Mouse (Mus musculus) heart, embryonic 15.5 days (tissue): ENCODE results near the gene Ppie. TPM values are rescaled to one million over a fixed set of nuclear protein-coding genes. Genes with fewer than 3 reads are reported as not detected.

Experiments
- ATAC-seq: fragments of 200-750 bp; cut with Nextera tagmentation; replicated peaks from 2 replicates; pipeline ENCODE4 v1.8.0; 2017; ENCODE audit warnings: low read depth, moderate TSS enrichment; ENCODE audit not compliant: insufficient number of reproducible peaks, insufficient read depth, low FRiP score
- H3K27ac ChIP-seq: fragments of 300-500 bp; sonication (generic); 2 replicates; pipeline ENCODE4 v1.5.1; 2015; ENCODE audit warnings: mild to moderate bottlenecking, inconsistent platforms
- H3K27me3 ChIP-seq: fragments of 300-500 bp; sonication (generic); 2 replicates; pipeline ENCODE4 v1.6.1; 2015; ENCODE audit warnings: inconsistent platforms
- H3K36me3 ChIP-seq: fragments of 300-500 bp; sonication (generic); 2 replicates; pipeline ENCODE4 v1.6.1; 2015; ENCODE audit warnings: mild to moderate bottlenecking, inconsistent platforms
- H3K4me1 ChIP-seq: fragments of 300-500 bp; sonication (generic); replicated peaks from 2 replicates; pipeline ENCODE4 v1.6.1; 2015; ENCODE audit warnings: inconsistent platforms
- H3K4me2 ChIP-seq: fragments of 300-500 bp; sonication (generic); 2 replicates; pipeline ENCODE4 v1.6.1; 2015; ENCODE audit warnings: inconsistent platforms, mild to moderate bottlenecking, moderate library complexity
- H3K4me3 ChIP-seq: fragments of 300-500 bp; sonication (generic); 2 replicates; pipeline ENCODE4 v1.5.1; 2015; ENCODE audit warnings: mild to moderate bottlenecking, inconsistent platforms
- H3K9ac ChIP-seq: fragments of 300-500 bp; sonication (generic); 2 replicates; pipeline ENCODE4 v1.6.1; 2015; ENCODE audit warnings: mild to moderate bottlenecking, inconsistent platforms
- H3K9me3 ChIP-seq: fragments of 300-500 bp; sonication (generic); replicated peaks from 2 replicates; pipeline ENCODE4 v1.6.1; 2016; ENCODE audit warnings: inconsistent platforms
- WGBS: fragments of 180-500 bp; shearing (Covaris S2); methylation state at CpG from one replicate; pipeline ENCODE4 v1.1.7; 2015; ENCODE audit warnings: mixed read lengths; 5-methylcytosine and 5-hydroxymethylcytosine counted together
- polyA plus RNA-seq: library from polyadenylated mRNA; unstranded; fragments of >200 nt; fragmentation: Nextera tagmentation; extraction: Ambion mirVana; gene quantifications from 2 replicates; pipeline ENCODE4 v1.2.1, GENCODE M21; 2015

Gene Ppie
- polyA plus RNA-seq, 1 experiment from 2014 or later, result 51.3 TPM

GRCm38 (mm10) chr4:123086381-123086780 is 53.4 kb downstream of the Ppie start:
- Histone ChIP-seq H3K27ac (no peak overlapping the region), H3K4me3 (no peak overlapping the region), H3K36me3 (no peaks in the 10 kb centered on the region), H3K4me2 (no peak overlapping the region), H3K9me3 (no peaks in the 10 kb centered on the region), H3K9ac (no peak overlapping the region), H3K4me1 (no peaks in the 10 kb centered on the region), H3K27me3 (peaks cover 13% of the 10 kb centered on the region)
- no peak for ATAC-seq
- 87% methylated on average over 4 of the region's 4 CpGs for WGBS

GRCm38 (mm10) chr4:123085290-123085689 is 54.5 kb downstream of the Ppie start:
- no peaks in the 10 kb centered on the region for H3K4me1 ChIP-seq
- 75% methylated on average over 2 of the region's 2 CpGs for WGBS
- H3K9ac ChIP-seq, result no peak overlapping the region
- H3K27me3 ChIP-seq, result peaks cover 19% of the 10 kb centered on the region
- ATAC-seq, result no peak
- H3K4me2 ChIP-seq, result no peak overlapping the region
- H3K4me3 ChIP-seq, result no peak overlapping the region
- no peaks in the 10 kb centered on the region for H3K9me3 ChIP-seq
- H3K36me3 ChIP-seq, result no peaks in the 10 kb centered on the region
- H3K27ac ChIP-seq, result no peak overlapping the region

GRCm38 (mm10) chr4:123083323-123083902 is 56.3 kb downstream of the Ppie start:
- H3K4me2 ChIP-seq, result no peak overlapping the region
- H3K4me3 ChIP-seq, result no peak overlapping the region
- no peaks in the 10 kb centered on the region for H3K36me3 ChIP-seq
- 60% methylated on average over 13 of the region's 13 CpGs for WGBS
- H3K9me3 ChIP-seq, result no peaks in the 10 kb centered on the region
- no peak overlapping the region for H3K27ac ChIP-seq
- no peaks in the 10 kb centered on the region for H3K4me1 ChIP-seq
- H3K9ac ChIP-seq, result no peak overlapping the region
- H3K27me3 ChIP-seq, result peaks cover 28% of the 10 kb centered on the region
- no peak for ATAC-seq

- H3K4me3 ChIP-seq, result no peak overlapping the region
- WGBS, result 74% methylated on average over 20 of the region's 20 CpGs
- no peak overlapping the region for H3K27ac ChIP-seq
- no peaks in the 10 kb centered on the region for H3K36me3 ChIP-seq
- no peaks in the 10 kb centered on the region for H3K9me3 ChIP-seq
- no peak overlapping the region for H3K4me2 ChIP-seq
- ATAC-seq, result no peak
- H3K4me1 ChIP-seq, result no peaks in the 10 kb centered on the region
- H3K9ac ChIP-seq, result no peak overlapping the region
- H3K27me3 ChIP-seq, result peaks cover 28% of the 10 kb centered on the region
Observed at GRCm38 (mm10) chr4:123082283-123083163, 57.2 kb downstream of the Ppie start.

GRCm38 (mm10) chr4:123080791-123081190 is 59.0 kb downstream of the Ppie start:
- H3K9me3 ChIP-seq, result no peaks in the 10 kb centered on the region
- no peak overlapping the region for H3K9ac ChIP-seq
- no peak for ATAC-seq
- H3K27ac ChIP-seq, result no peak overlapping the region
- peaks cover 32% of the 10 kb centered on the region for H3K27me3 ChIP-seq
- H3K4me1 ChIP-seq, result no peaks in the 10 kb centered on the region
- no peaks in the 10 kb centered on the region for H3K36me3 ChIP-seq
- H3K4me3 ChIP-seq, result no peak overlapping the region
- H3K4me2 ChIP-seq, result no peak overlapping the region
- 51% methylated on average over 13 of the region's 13 CpGs for WGBS

- no peaks in the 10 kb centered on the region for H3K9me3 ChIP-seq
- H3K27ac ChIP-seq, result no peak overlapping the region
- H3K4me3 ChIP-seq, result no peak overlapping the region
- H3K4me1 ChIP-seq, result no peaks in the 10 kb centered on the region
- no peak for ATAC-seq
- peaks cover 45% of the 10 kb centered on the region for H3K27me3 ChIP-seq
- WGBS, result 61% methylated on average over 4 of the region's 4 CpGs
- no peaks in the 10 kb centered on the region for H3K36me3 ChIP-seq
- H3K4me2 ChIP-seq, result no peak overlapping the region
- no peak overlapping the region for H3K9ac ChIP-seq
Observed at GRCm38 (mm10) chr4:123078231-123078630, 61.5 kb downstream of the Ppie start.

Other genes with a start within 250 kb of the Ppie start
- 0.37 and 0.94 TPM in 2 replicates for gene Mfsd2a, start 178.8 kb downstream of the Ppie start, polyA plus RNA-seq
- gene Mycl, start 144.3 kb downstream of the Ppie start, polyA plus RNA-seq, result 0.77 and 2.8 TPM in 2 replicates
- gene Trit1, start 123.4 kb downstream of the Ppie start, polyA plus RNA-seq, result 9.9 and 10.9 TPM in 2 replicates
- gene Bmp8b, start 34.8 kb downstream of the Ppie start, polyA plus RNA-seq, result 0.15 and 0.36 TPM in 2 replicates
- gene Oxct2b, start 23.7 kb downstream of the Ppie start, polyA plus RNA-seq, result not detected in 2 replicates
- gene Hpcal4, start 43.3 kb upstream of the Ppie start, polyA plus RNA-seq, result 0.72 and 0.80 TPM in 2 replicates
- 1.3 and 1.5 TPM in 2 replicates for gene Nt5c1a, start 61.6 kb upstream of the Ppie start, polyA plus RNA-seq
- gene Heyl, start 93.6 kb upstream of the Ppie start, polyA plus RNA-seq, result 13.0 and 21.2 TPM in 2 replicates
- 51.3 and 53.8 TPM in 2 replicates for gene Pabpc4, start 122.4 kb upstream of the Ppie start, polyA plus RNA-seq
- not detected in 2 replicates for gene Oxct2a, start 183.7 kb upstream of the Ppie start, polyA plus RNA-seq
- gene Bmp8a, start 203.3 kb upstream of the Ppie start, polyA plus RNA-seq, result 0.11 TPM in 1 of 2 replicates, not detected in the other